Mouse (Mus musculus): Measurements from ENCODE around the gene Rbm6.

- TF ChIP-seq CTCF (conservative IDR thresholded peaks at IDR 0.05; ENCODE audit: low read length): no peak
- TF ChIP-seq POU5F1 (IDR thresholded peaks at IDR 0.05; ENCODE audit: borderline replicate concordance, low read length): no peak
- no peak for TF ChIP-seq NANOG (IDR thresholded peaks at IDR 0.05; ENCODE audit: borderline replicate concordance, low read length)
Measured at GRCm38 (mm10) chr9:107750378-107750777, 122.7 kb downstream of the Rbm6 start.

All from E14TG2a.4 (cell line).